Comparison of ENCODE assay signal across 8 mouse cellular contexts in genomic region chrX:144318164-144318979, GRCm38 (mm10). TPM values are rescaled to one million over a fixed set of nuclear protein-coding genes. Genes with fewer than 3 reads are reported as not detected.
DNase-seq lines count a peak whose midpoint lies in the region; ATAC-seq and TF ChIP-seq lines count a peak whose summit lies in the region.

No protein-coding gene starts in this region.

- H3K9ac ChIP-seq in forebrain, embryonic 14.5 days (ENCODE audit: low read length) = peak overlapping the region; percentile 64
- peak overlapping the region; percentile 55 for H3K9ac ChIP-seq in hindbrain, postnatal 0 days (replicated peaks; ENCODE audit: low read length)
- peak overlapping the region; percentile 66 for H3K9ac ChIP-seq in lung, embryonic 14.5 days
- H3K9ac ChIP-seq in neural tube, embryonic 15.5 days (replicated peaks) = peak overlapping the region; percentile 55

- no peak for TF ChIP-seq POLR2A in brain, embryonic 14.5 days (IDR thresholded peaks at IDR 0.05; ENCODE audit: borderline replicate concordance, extremely low read depth, insufficient read depth, insufficient read length, poor library complexity, severe bottlenecking)

- ATAC-seq in forebrain, embryonic 14.5 days = peak; percentile 79
- peak; percentile 87 for ATAC-seq in hindbrain, postnatal 0 days
- ATAC-seq in lung, embryonic 14.5 days (ENCODE audit: insufficient read depth) = peak; percentile 80
- ATAC-seq in neural tube, embryonic 15.5 days (ENCODE audit: low FRiP score) = peak; percentile 84

- WGBS in forebrain, embryonic 14.5 days = 32% methylated on average over 47 of the region's 53 CpGs
- 30% methylated on average over 38 of the region's 53 CpGs for WGBS in hindbrain, postnatal 0 days
- 13% methylated on average over 53 of the region's 53 CpGs for WGBS in lung, embryonic 14.5 days
- WGBS in neural tube, embryonic 15.5 days = 21% methylated on average over 45 of the region's 53 CpGs

- DNase-seq in left cerebral cortex, adult 18-20 months (ENCODE audit: low spot score in 2 of 2) = peak; percentile 6 to 10
- DNase-seq in left cerebral cortex, adult 8-10 months (ENCODE audit: low spot score in 2 of 2) = no peak
- peak; percentile 7 for DNase-seq in brain, embryonic 14.5 days (ENCODE audit: low read depth)
- DNase-seq in forebrain, embryonic 14.5 days (ENCODE audit: low spot score) = peak; percentile 4
- peak; percentile 6 for DNase-seq in hindbrain, postnatal 0 days (ENCODE audit: low spot score)
- peak; percentile 29 for DNase-seq in lung, embryonic 14.5 days
- peak; percentile 38 for DNase-seq in thymus, postnatal 14 days

- peak overlapping the region; percentile 70 for H3K4me2 ChIP-seq in forebrain, embryonic 14.5 days (ENCODE audit: low read length)
- peak overlapping the region; percentile 69 for H3K4me2 ChIP-seq in hindbrain, postnatal 0 days (ENCODE audit: low read depth, low read length)
- peak overlapping the region; percentile 74 for H3K4me2 ChIP-seq in lung, embryonic 14.5 days
- H3K4me2 ChIP-seq in neural tube, embryonic 15.5 days = peak overlapping the region; percentile 87

- TF ChIP-seq CTCF in brain, embryonic 14.5 days (IDR thresholded peaks at IDR 0.05; ENCODE audit: borderline replicate concordance, extremely low read depth, insufficient read depth, insufficient read length) = no peak
- TF ChIP-seq CTCF in hindbrain, postnatal 0 days (IDR thresholded peaks at IDR 0.05; ENCODE audit: low read depth) = no peak
- TF ChIP-seq CTCF in lung, embryonic 14.5 days (IDR thresholded peaks at IDR 0.05; ENCODE audit: low read depth) = peak; percentile 28; the same call in 1 of the 2 replicates

- H3K36me3 ChIP-seq in forebrain, embryonic 14.5 days (ENCODE audit: control insufficient read depth, insufficient read depth, low read length) = no peaks in the 10 kb centered on the region
- H3K36me3 ChIP-seq in hindbrain, postnatal 0 days (ENCODE audit: insufficient read depth, low read length) = no peaks in the 10 kb centered on the region
- no peaks in the 10 kb centered on the region for H3K36me3 ChIP-seq in lung, embryonic 14.5 days (ENCODE audit: insufficient read depth)
- no peaks in the 10 kb centered on the region for H3K36me3 ChIP-seq in neural tube, embryonic 15.5 days

- H3K4me1 ChIP-seq in forebrain, embryonic 14.5 days (ENCODE audit: control insufficient read depth, insufficient read depth, low read length) = no peaks in the 10 kb centered on the region
- no peaks in the 10 kb centered on the region for H3K4me1 ChIP-seq in hindbrain, postnatal 0 days (ENCODE audit: insufficient read depth, low read length)
- no peaks in the 10 kb centered on the region for H3K4me1 ChIP-seq in lung, embryonic 14.5 days (ENCODE audit: insufficient read depth)
- no peaks in the 10 kb centered on the region for H3K4me1 ChIP-seq in neural tube, embryonic 15.5 days

- no peaks in the 10 kb centered on the region for H3K27me3 ChIP-seq in forebrain, embryonic 14.5 days (replicated peaks; ENCODE audit: control insufficient read depth, insufficient read depth, low read length)
- no peaks in the 10 kb centered on the region for H3K27me3 ChIP-seq in hindbrain, postnatal 0 days (ENCODE audit: insufficient read depth, low read length)
- H3K27me3 ChIP-seq in lung, embryonic 14.5 days (ENCODE audit: insufficient read depth, low read length) = no peaks in the 10 kb centered on the region
- no peaks in the 10 kb centered on the region for H3K27me3 ChIP-seq in neural tube, embryonic 15.5 days (replicated peaks)

- peak overlapping the region; percentile 58; the same call in 1 of the 2 replicates for H3K27ac ChIP-seq in forebrain, embryonic 14.5 days (ENCODE audit: low read depth, low read length)
- H3K27ac ChIP-seq in hindbrain, postnatal 0 days = peak overlapping the region; percentile 62; the same call in 1 of the 2 replicates
- H3K27ac ChIP-seq in lung, embryonic 14.5 days (ENCODE audit: low read depth) = peak overlapping the region; percentile 75; the same call in 1 of the 2 replicates
- 0 out of 2 replicates have a peak overlapping the region, but pooled peaks have one; percentile 60 for H3K27ac ChIP-seq in neural tube, embryonic 15.5 days (replicated peaks)

- H3K9me3 ChIP-seq in forebrain, embryonic 14.5 days (replicated peaks; ENCODE audit: control insufficient read depth, low read length) = no peaks in the 10 kb centered on the region
- no peaks in the 10 kb centered on the region for H3K9me3 ChIP-seq in hindbrain, postnatal 0 days (ENCODE audit: low read length)
- no peaks in the 10 kb centered on the region for H3K9me3 ChIP-seq in lung, embryonic 14.5 days (ENCODE audit: low read depth, low read length)
- H3K9me3 ChIP-seq in neural tube, embryonic 15.5 days (replicated peaks) = no peaks in the 10 kb centered on the region

- H3K4me3 ChIP-seq in forebrain, embryonic 14.5 days (ENCODE audit: low read depth, low read length) = peak overlapping the region; percentile 50
- peak overlapping the region; percentile 64 for H3K4me3 ChIP-seq in hindbrain, postnatal 0 days (ENCODE audit: low read length)
- peak overlapping the region; percentile 58 for H3K4me3 ChIP-seq in lung, embryonic 14.5 days (ENCODE audit: low read depth, low read length)
- H3K4me3 ChIP-seq in neural tube, embryonic 15.5 days (replicated peaks) = peak overlapping the region; percentile 60

RNA-seq across cellular contexts. Expression of gene Alg13, which starts 0.8 kb away (rescaled TPM):
- total RNA-seq in left cerebral cortex, adult 18-20 months (2021) = 10 to 100 TPM in 1 of 2 experiments, 1 to 10 TPM in 1; 9.6 to 13.5 TPM
- 10 to 100 TPM in 3 of 4 experiments, 1 to 10 TPM in 1; 9.4 to 14.0 (median 11.2) TPM for total RNA-seq in left cerebral cortex, adult 8-10 months (2022)
- polyA plus RNA-seq in brain, embryonic 14.5 days (2012; rRNA removed) = 16.6 and 17.2 TPM in 2 replicates
- 17.4 and 19.5 TPM in 2 replicates for polyA plus RNA-seq in forebrain, embryonic 14.5 days (2014; fragmentation: Nextera tagmentation; extraction: Ambion mirVana)
- 8.0 and 14.7 TPM in 2 replicates for total RNA-seq in hindbrain, postnatal 0 days (2014; rRNA removed)
- polyA plus RNA-seq in hindbrain, postnatal 0 days (2015; fragmentation: Nextera tagmentation; extraction: Ambion mirVana) = 17.1 and 18.2 TPM in 2 replicates
- 27.7 TPM in 2 replicates for polyA plus RNA-seq in lung, embryonic 14.5 days (2014; fragmentation: Nextera tagmentation; extraction: Ambion mirVana)
- polyA plus RNA-seq in neural tube, embryonic 15.5 days (2015; fragmentation: Nextera tagmentation; extraction: Ambion mirVana) = 11.4 and 13.1 TPM in 2 replicates

Comparison
In these comparisons a context has a peak if more than half of its experiments do, and no peak if none do; other contexts are left out.
1. DNase-seq: peak in left cerebral cortex, adult 18-20 months (2 of 2), brain, embryonic 14.5 days (single experiment), forebrain, embryonic 14.5 days (single experiment), hindbrain, postnatal 0 days (single experiment), lung, embryonic 14.5 days (single experiment) and thymus, postnatal 14 days (single experiment); none in left cerebral cortex, adult 8-10 months (0 of 2).
2. Peak in every context shown above with its lines, with median percentiles within 50 percentile points of each other: ATAC-seq, H3K27ac ChIP-seq, H3K4me2 ChIP-seq, H3K4me3 ChIP-seq and H3K9ac ChIP-seq.